Mouse (Mus musculus): Measurements from ENCODE around the gene Lrrc3c. TPM values are rescaled to one million over a fixed set of nuclear protein-coding genes. Genes with fewer than 3 reads are reported as not detected.

Gene Lrrc3c
- polyA plus RNA-seq, 1 experiment from 2014 or later = not detected

- Histone ChIP-seq H3K36me3 (ENCODE audit: control insufficient read depth, insufficient read depth) (peaks cover 15% of the 10 kb centered on the region), H3K27ac (ENCODE audit: low read length) (no peak overlapping the region), H3K27me3 (ENCODE audit: control insufficient read depth, insufficient read depth, low read length) (no peaks in the 10 kb centered on the region), H3K4me1 (ENCODE audit: control insufficient read depth, insufficient read depth, low read length) (peaks cover 55% of the 10 kb centered on the region), H3K9ac (ENCODE audit: low read length) (no peak overlapping the region), H3K4me2 (ENCODE audit: low read depth, low read length) (no peak overlapping the region), H3K9me3 (replicated peaks; ENCODE audit: control insufficient read depth, low read length) (no peaks in the 10 kb centered on the region), H3K4me3 (ENCODE audit: low read length) (no peak overlapping the region)
- 85% methylated on average over 3 of the region's 3 CpGs for WGBS
- no peak for ATAC-seq (replicated peaks; ENCODE audit: extremely low read depth, insufficient read depth, low FRiP score)
Measured at GRCm38 (mm10) chr11:98583265-98583552, 14.9 kb upstream of the Lrrc3c start.

DNA sequence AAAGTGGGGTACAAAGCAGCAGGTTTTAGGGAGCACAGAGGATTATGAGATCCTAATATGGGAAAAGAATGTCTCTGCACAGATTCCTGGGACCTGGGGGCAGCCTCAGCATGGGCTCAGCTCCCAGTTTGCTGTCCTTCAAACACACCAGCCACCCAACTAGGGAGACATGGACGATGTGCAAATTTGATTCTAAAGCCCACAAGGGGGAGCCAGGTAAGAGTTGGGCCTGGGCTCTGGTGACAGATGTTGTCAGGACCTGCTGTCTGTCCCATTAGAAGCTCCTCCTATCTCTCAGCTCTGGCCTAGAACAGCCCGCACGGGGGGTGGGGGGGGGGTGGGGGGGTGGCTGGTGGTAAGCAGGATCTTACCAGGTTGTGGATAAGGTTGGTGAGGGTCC, 14.5 kb upstream of the Lrrc3c start:
- no peaks in the 10 kb centered on the region for H3K27me3 ChIP-seq (ENCODE audit: control insufficient read depth, insufficient read depth, low read length)
- H3K27ac ChIP-seq (ENCODE audit: low read length) = no peak overlapping the region
- H3K9me3 ChIP-seq (replicated peaks; ENCODE audit: control insufficient read depth, low read length) = no peaks in the 10 kb centered on the region
- no peak overlapping the region for H3K4me2 ChIP-seq (ENCODE audit: low read depth, low read length)
- H3K9ac ChIP-seq (ENCODE audit: low read length) = no peak overlapping the region
- ATAC-seq (replicated peaks; ENCODE audit: extremely low read depth, insufficient read depth, low FRiP score) = no peak
- no peak overlapping the region for H3K4me3 ChIP-seq (ENCODE audit: low read length)
- WGBS = 20% methylated on average over 3 of the region's 3 CpGs
- H3K4me1 ChIP-seq (ENCODE audit: control insufficient read depth, insufficient read depth, low read length) = peaks cover 59% of the 10 kb centered on the region
- peaks cover 15% of the 10 kb centered on the region for H3K36me3 ChIP-seq (ENCODE audit: control insufficient read depth, insufficient read depth)

DNA sequence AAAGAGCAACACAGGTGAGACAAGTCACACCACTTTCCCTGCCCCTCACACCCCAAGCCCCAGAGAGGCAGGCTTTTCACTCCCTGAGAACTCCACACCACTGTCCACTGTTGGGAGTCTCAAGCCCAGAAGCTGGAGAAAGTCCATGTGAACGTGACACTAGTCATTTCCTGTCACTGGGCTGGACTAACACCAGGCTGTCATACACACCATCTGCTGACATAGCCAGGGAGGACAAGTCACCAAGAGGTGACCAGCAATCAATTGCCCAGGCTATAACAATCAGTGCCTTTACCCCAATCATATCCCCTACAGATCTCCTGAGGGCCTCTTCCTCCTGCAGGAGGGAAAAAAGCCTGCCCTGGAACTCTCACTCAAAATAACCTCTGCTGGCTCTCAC, 13.9 kb upstream of the Lrrc3c start:
- no peak for ATAC-seq (replicated peaks; ENCODE audit: extremely low read depth, insufficient read depth, low FRiP score)
- H3K9ac ChIP-seq (ENCODE audit: low read length) = peak overlapping the region; percentile 8; the same call in 1 of the 2 replicates
- H3K27ac ChIP-seq (ENCODE audit: low read length) = no peak overlapping the region
- H3K4me1 ChIP-seq (ENCODE audit: control insufficient read depth, insufficient read depth, low read length) = peaks cover 64% of the 10 kb centered on the region
- no peak overlapping the region for H3K4me2 ChIP-seq (ENCODE audit: low read depth, low read length)
- peaks cover 15% of the 10 kb centered on the region for H3K36me3 ChIP-seq (ENCODE audit: control insufficient read depth, insufficient read depth)
- no peaks in the 10 kb centered on the region for H3K27me3 ChIP-seq (ENCODE audit: control insufficient read depth, insufficient read depth, low read length)
- no peaks in the 10 kb centered on the region for H3K9me3 ChIP-seq (replicated peaks; ENCODE audit: control insufficient read depth, low read length)
- H3K4me3 ChIP-seq (ENCODE audit: low read length) = no peak overlapping the region
- 29% methylated on average over 1 of the region's 1 CpGs for WGBS

GRCm38 (mm10) chr11:98584629-98585177, 13.4 kb upstream of the Lrrc3c start:
- 87% methylated on average over 6 of the region's 6 CpGs for WGBS
- no peak overlapping the region for H3K4me2 ChIP-seq (ENCODE audit: low read depth, low read length)
- no peak for ATAC-seq (replicated peaks; ENCODE audit: extremely low read depth, insufficient read depth, low FRiP score)
- H3K9ac ChIP-seq (ENCODE audit: low read length) = no peak overlapping the region
- no peak overlapping the region for H3K4me3 ChIP-seq (ENCODE audit: low read length)
- H3K27me3 ChIP-seq (ENCODE audit: control insufficient read depth, insufficient read depth, low read length) = no peaks in the 10 kb centered on the region
- no peak overlapping the region for H3K27ac ChIP-seq (ENCODE audit: low read length)
- peaks cover 15% of the 10 kb centered on the region for H3K36me3 ChIP-seq (ENCODE audit: control insufficient read depth, insufficient read depth)
- H3K9me3 ChIP-seq (replicated peaks; ENCODE audit: control insufficient read depth, low read length) = no peaks in the 10 kb centered on the region
- peaks cover 68% of the 10 kb centered on the region for H3K4me1 ChIP-seq (ENCODE audit: control insufficient read depth, insufficient read depth, low read length)

- peaks cover 54% of the 10 kb centered on the region for H3K4me1 ChIP-seq (ENCODE audit: control insufficient read depth, insufficient read depth, low read length)
Measured at GRCm38 (mm10) chr11:98586087-98586891, 11.8 kb upstream of the Lrrc3c start.

GRCm38 (mm10) chr11:98586892-98587563, 11.1 kb upstream of the Lrrc3c start, which contains the start of gene Ormdl3:
Gene Ormdl3, minus strand, starts transcription at chr11:98587368.
- Histone ChIP-seq H3K9ac (ENCODE audit: low read length) (peak within 1 kb of the TSS; percentile 91), H3K9me3 (replicated peaks; ENCODE audit: control insufficient read depth, low read length) (no peaks in the 10 kb centered on the region), H3K27ac (ENCODE audit: low read length) (peak within 1 kb of the TSS; percentile 96), H3K4me2 (ENCODE audit: low read depth, low read length) (peak within 1 kb of the TSS; percentile 96), H3K27me3 (ENCODE audit: control insufficient read depth, insufficient read depth, low read length) (no peaks in the 10 kb centered on the region), H3K36me3 (ENCODE audit: control insufficient read depth, insufficient read depth) (peaks cover 13% of the 10 kb centered on the region), H3K4me3 (ENCODE audit: low read length) (peak within 1 kb of the TSS; percentile 71), H3K4me1 (ENCODE audit: control insufficient read depth, insufficient read depth, low read length) (peaks cover 51% of the 10 kb centered on the region)
- ATAC-seq (replicated peaks; ENCODE audit: extremely low read depth, insufficient read depth, low FRiP score) = peak; percentile 88
- WGBS = under 1% methylated on average over 49 of the region's 49 CpGs

More at GRCm38 (mm10) chr11:98586087-98586891, 11.8 kb upstream of the Lrrc3c start:
- Histone ChIP-seq H3K27me3 (ENCODE audit: control insufficient read depth, insufficient read depth, low read length) (no peaks in the 10 kb centered on the region), H3K9me3 (replicated peaks; ENCODE audit: control insufficient read depth, low read length) (no peaks in the 10 kb centered on the region), H3K4me3 (ENCODE audit: low read length) (peak overlapping the region; percentile 71), H3K27ac (ENCODE audit: low read length) (peak overlapping the region; percentile 87), H3K9ac (ENCODE audit: low read length) (peak overlapping the region; percentile 91), H3K4me2 (ENCODE audit: low read depth, low read length) (peak overlapping the region; percentile 96), H3K36me3 (ENCODE audit: control insufficient read depth, insufficient read depth) (peaks cover 15% of the 10 kb centered on the region)
- ATAC-seq (replicated peaks; ENCODE audit: extremely low read depth, insufficient read depth, low FRiP score) = peak; percentile 15; the same call in 1 of the 2 replicates
- 2% methylated on average over 22 of the region's 22 CpGs for WGBS

GRCm38 (mm10) chr11:98587684-98588546, 10.2 kb upstream of the Lrrc3c start:
- Histone ChIP-seq H3K27ac (ENCODE audit: low read length) (peak overlapping the region; percentile 96), H3K9ac (ENCODE audit: low read length) (peak overlapping the region; percentile 69), H3K9me3 (replicated peaks; ENCODE audit: control insufficient read depth, low read length) (no peaks in the 10 kb centered on the region), H3K4me2 (ENCODE audit: low read depth, low read length) (peak overlapping the region; percentile 65), H3K36me3 (ENCODE audit: control insufficient read depth, insufficient read depth) (peaks cover 6% of the 10 kb centered on the region), H3K4me1 (ENCODE audit: control insufficient read depth, insufficient read depth, low read length) (peaks cover 53% of the 10 kb centered on the region), H3K4me3 (ENCODE audit: low read length) (peak overlapping the region; percentile 71), H3K27me3 (ENCODE audit: control insufficient read depth, insufficient read depth, low read length) (no peaks in the 10 kb centered on the region)
- ATAC-seq (replicated peaks; ENCODE audit: extremely low read depth, insufficient read depth, low FRiP score) = peak; percentile 63
- WGBS = 6% methylated on average over 20 of the region's 20 CpGs

DNA sequence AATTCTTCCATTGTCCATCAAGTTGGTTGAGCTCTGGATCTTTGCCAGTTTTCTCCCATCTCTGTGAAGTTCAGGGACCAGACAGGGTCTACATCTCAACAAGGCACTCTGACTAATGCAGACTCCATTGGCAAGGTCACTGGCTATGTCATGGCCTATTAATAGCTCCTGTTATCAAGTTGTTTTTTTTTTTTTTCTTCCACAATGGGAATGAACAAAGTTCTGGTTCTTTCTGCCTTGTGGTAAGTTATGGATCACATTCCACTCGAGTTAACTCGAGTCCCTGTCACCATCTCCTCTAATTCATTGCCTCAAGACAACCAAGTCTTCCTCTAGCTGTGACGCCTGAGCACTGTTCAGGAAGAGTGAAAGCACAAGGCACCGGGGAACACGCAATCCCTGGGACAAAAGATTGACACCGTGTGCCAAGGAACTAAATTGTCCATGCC, 9.2 kb upstream of the Lrrc3c start:
- Histone ChIP-seq H3K9me3 (replicated peaks; ENCODE audit: control insufficient read depth, low read length) (no peaks in the 10 kb centered on the region), H3K4me1 (ENCODE audit: control insufficient read depth, insufficient read depth, low read length) (peaks cover 50% of the 10 kb centered on the region), H3K4me3 (ENCODE audit: low read length) (no peak overlapping the region), H3K27me3 (ENCODE audit: control insufficient read depth, insufficient read depth, low read length) (no peaks in the 10 kb centered on the region), H3K27ac (ENCODE audit: low read length) (peak overlapping the region; percentile 96), H3K9ac (ENCODE audit: low read length) (peak overlapping the region; percentile 56; the same call in 1 of the 2 replicates), H3K36me3 (ENCODE audit: control insufficient read depth, insufficient read depth) (no peaks in the 10 kb centered on the region), H3K4me2 (ENCODE audit: low read depth, low read length) (peak overlapping the region; percentile 65)
- ATAC-seq (replicated peaks; ENCODE audit: extremely low read depth, insufficient read depth, low FRiP score) = no peak
- 17% methylated on average over 6 of the region's 6 CpGs for WGBS

Measured in heart, embryonic 16.5 days (tissue).